Mouse (Mus musculus): ENCODE measurements around the gene 1700086D15Rik.

Gene 1700086D15Rik

GRCm38 (mm10) chr11:65133661-65134060, 26.0 kb downstream of the 1700086D15Rik start:
- no peak for DNase-seq

GRCm38 (mm10) chr11:65129110-65129509, 30.6 kb downstream of the 1700086D15Rik start:
- no peak for DNase-seq

- no peak for DNase-seq
These were observed 31.0 kb downstream of the 1700086D15Rik start for GRCm38 (mm10) chr11:65128666-65129065.

- no peak for DNase-seq
These were observed 33.1 kb downstream of the 1700086D15Rik start for GRCm38 (mm10) chr11:65126566-65126965.

- DNase-seq, result no peak
These were observed 34.7 kb downstream of the 1700086D15Rik start for GRCm38 (mm10) chr11:65124913-65125418.

- DNase-seq, result no peak
These were observed 39.4 kb downstream of the 1700086D15Rik start for GRCm38 (mm10) chr11:65120276-65120675.

- DNase-seq, result no peak
These were observed 43.9 kb downstream of the 1700086D15Rik start for GRCm38 (mm10) chr11:65115811-65116210.

- DNase-seq, result no peak
These were observed 47.6 kb downstream of the 1700086D15Rik start for GRCm38 (mm10) chr11:65112086-65112485.

- DNase-seq, result no peak
These were observed 48.0 kb downstream of the 1700086D15Rik start for GRCm38 (mm10) chr11:65111651-65112050.

GRCm38 (mm10) chr11:65110058-65110457, 49.6 kb downstream of the 1700086D15Rik start:
- DNase-seq, result no peak

- DNase-seq, result no peak
These were observed 51.9 kb downstream of the 1700086D15Rik start for GRCm38 (mm10) chr11:65107734-65108171.

- DNase-seq, result no peak
These were observed 52.5 kb downstream of the 1700086D15Rik start for GRCm38 (mm10) chr11:65107151-65107550.

GRCm38 (mm10) chr11:65104076-65104475, 55.6 kb downstream of the 1700086D15Rik start:
- no peak for DNase-seq

All from B cell, adult 2 months (primary cell).